Mouse (Mus musculus) E14TG2a.4 (cell line): ENCODE data around the gene Erbb4.

ENCODE experiments used
- CTCF ChIP-seq: conservative IDR thresholded peaks from 2 replicates; pipeline ENCODE4 v1.5.1; 2014; ENCODE audit warnings: low read length
- NANOG ChIP-seq: IDR thresholded peaks from 2 replicates; pipeline ENCODE4 v1.6.1; 2014; ENCODE audit warnings: borderline replicate concordance, low read length, mixed read lengths
- POU5F1 ChIP-seq: IDR thresholded peaks from 2 replicates; pipeline ENCODE4 v1.6.1; 2014; ENCODE audit warnings: low read length, borderline replicate concordance

GRCm38 (mm10) chr1:69101670-69102069 lies 6.2 kb downstream of the Erbb4 start:
- TF ChIP-seq CTCF (no peak), NANOG (no peak), POU5F1 (no peak)
